Mouse (Mus musculus) 416B (cell line): ENCODE measurements around the gene Hsd11b1.

ENCODE experiments used
- DNase-seq: peaks from one replicate; pipeline ENCODE4 v3.0.0; 2011; ENCODE audit warnings: low read depth

Hsd11b1 gene

GRCm38 (mm10) chr1:193243571-193244193 lies 20.2 kb downstream of the Hsd11b1 start:
- DNase-seq: no peak

GRCm38 (mm10) chr1:193242863-193243262 lies 21.0 kb downstream of the Hsd11b1 start:
- peak; percentile 41 for DNase-seq

DNA sequence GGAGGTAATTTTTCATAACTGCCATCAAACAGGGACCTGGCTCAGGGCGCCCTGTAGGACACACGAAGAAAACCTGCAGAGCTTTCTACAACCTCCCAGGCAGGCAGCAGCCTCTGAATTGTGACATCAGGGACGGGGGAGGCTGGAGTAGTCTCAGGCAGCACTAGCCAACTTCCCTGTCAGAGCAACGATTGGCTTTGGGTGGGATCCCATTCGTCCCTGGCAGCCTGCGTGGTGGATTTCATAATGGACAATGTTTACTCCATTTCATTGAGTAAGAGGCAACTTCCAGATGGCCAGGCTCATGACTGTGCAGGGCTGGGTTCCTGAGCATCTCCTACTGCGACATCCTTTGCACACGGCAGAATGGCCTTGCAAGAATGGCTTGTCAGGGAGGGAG lies 21.6 kb downstream of the Hsd11b1 start:
- peak; percentile 80 for DNase-seq

GRCm38 (mm10) chr1:193241436-193241835 lies 22.4 kb downstream of the Hsd11b1 start:
- DNase-seq: no peak

DNA sequence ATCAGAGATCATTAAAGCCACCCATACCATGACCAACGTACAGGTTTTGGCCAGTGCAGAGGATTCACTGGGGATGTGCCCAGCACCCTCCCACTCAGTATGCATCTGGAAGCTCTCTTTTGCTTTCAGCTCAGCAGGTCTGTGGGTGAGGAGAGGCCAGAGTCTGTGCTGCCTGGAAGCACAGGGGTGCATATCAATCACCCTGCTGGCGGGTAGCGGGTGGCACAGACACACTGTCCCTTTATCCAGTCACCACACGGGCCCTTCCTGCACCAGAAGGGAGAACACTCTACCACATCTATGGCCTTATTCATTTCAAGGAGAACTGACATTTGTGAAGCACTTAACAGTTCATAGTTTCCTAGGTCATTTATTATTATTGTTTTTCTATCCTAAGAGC lies 25.4 kb downstream of the Hsd11b1 start:
- DNase-seq: no peak

- DNase-seq: no peak
These were observed 28.9 kb downstream of the Hsd11b1 start for GRCm38 (mm10) chr1:193234930-193235329.

- no peak for DNase-seq
These were observed 29.7 kb downstream of the Hsd11b1 start for GRCm38 (mm10) chr1:193234130-193234645.

- DNase-seq: no peak
These were observed 31.1 kb downstream of the Hsd11b1 start for GRCm38 (mm10) chr1:193232732-193233131.

GRCm38 (mm10) chr1:193230935-193231334 lies 32.9 kb downstream of the Hsd11b1 start:
- peak; percentile 59 for DNase-seq

GRCm38 (mm10) chr1:193230531-193230930 lies 33.3 kb downstream of the Hsd11b1 start:
- no peak for DNase-seq

DNA sequence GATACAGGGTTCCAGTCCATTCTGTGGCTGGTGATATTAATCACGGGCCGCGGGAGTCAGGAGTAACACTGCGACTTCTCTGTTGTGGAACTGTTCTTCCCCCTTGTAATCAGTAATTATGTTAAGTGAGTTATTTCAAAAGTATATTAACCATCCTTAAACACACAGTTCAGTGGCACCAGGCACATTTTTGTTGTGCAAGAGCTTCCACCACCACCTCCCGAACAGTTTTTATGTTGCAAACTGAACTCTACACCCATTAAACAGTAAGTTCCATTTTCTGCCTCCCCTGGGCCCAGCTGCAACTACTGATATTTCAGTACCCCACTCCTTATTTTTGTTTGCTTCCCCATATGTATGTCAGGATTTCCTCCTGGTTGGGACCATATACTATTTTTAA lies 34.3 kb downstream of the Hsd11b1 start:
- peak; percentile 42 for DNase-seq

DNA sequence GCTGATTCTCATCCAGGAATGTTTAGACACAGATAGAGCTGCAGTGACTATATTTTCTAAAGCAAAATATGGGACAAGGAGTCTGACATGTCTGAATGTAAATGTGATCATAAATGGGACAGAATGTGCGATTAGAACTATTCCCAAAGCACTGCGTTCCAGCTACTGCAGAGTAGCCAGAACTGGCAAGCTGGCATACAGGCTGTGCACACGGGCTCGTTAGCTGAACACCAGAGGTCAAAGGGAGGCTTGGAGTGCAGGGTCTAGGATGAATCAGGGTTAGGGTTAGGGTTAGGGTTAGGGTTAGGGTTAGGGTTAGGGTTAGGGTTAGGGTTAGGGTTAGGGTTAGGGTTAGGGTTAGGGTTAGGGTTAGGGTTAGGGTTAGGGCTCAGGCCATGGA lies 36.3 kb downstream of the Hsd11b1 start:
- no peak for DNase-seq

DNA sequence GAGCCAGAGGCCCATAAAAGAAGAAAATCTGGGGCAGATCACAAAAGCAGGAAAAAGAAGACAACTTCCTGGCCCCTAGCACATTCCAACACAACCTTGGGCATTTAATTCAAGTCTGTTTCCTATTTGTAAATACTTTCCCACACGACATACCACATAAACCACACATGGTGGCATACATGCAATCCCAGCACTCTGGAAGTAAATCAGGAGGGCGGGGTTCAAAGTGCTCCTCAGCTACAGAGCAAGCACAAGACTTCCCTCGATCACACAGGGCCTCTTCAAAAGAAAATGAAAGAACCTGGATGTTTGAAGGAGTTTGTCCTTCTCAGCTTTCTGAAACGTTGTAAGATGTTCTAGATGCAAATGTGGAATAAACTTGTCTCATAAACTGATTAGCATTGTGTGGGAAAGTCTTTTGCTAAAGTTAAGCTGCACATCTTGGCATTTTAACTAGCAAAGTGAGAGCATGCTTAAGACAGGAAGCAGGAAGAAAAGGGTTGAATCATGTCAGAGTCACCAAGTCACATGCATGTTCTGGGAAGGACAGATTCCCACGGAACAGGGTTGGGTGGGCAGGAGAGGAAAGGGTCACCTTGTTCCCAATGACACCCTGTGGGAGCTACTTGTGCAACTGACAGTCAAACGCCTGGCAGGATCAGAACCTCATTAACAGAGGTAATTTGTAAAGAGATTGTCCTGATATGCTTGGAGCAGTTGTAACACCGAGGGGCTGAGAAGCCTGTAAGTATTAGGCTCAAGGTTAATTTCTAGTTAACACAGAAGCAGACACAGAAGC lies 37.0 kb downstream of the Hsd11b1 start:
- DNase-seq: peak; percentile 21

- no peak for DNase-seq
These were observed 37.8 kb downstream of the Hsd11b1 start for GRCm38 (mm10) chr1:193226114-193226513.

- DNase-seq: no peak
These were observed 38.3 kb downstream of the Hsd11b1 start for GRCm38 (mm10) chr1:193225531-193225930.

DNA sequence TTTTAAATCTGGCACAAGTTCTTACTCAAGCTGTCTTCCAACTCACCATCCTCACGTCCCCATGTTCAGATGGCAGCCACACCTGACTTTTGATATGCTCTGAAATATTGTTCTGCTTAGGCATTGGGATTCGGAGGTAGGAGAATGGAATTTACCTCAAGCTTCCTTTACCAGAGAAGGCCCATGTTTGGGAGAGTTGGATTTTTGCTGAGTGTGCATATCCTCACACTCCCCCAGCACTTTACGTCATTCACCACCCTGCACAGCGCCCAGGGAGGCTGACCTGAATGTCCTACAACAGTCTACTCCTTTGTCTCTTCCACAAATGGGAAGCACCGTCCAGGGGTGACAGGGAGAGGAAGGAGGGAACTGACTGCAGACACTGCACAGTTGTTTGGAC lies 43.5 kb downstream of the Hsd11b1 start:
- DNase-seq: no peak

- DNase-seq: no peak
These were observed 47.9 kb downstream of the Hsd11b1 start for GRCm38 (mm10) chr1:193216000-193216399.

DNA sequence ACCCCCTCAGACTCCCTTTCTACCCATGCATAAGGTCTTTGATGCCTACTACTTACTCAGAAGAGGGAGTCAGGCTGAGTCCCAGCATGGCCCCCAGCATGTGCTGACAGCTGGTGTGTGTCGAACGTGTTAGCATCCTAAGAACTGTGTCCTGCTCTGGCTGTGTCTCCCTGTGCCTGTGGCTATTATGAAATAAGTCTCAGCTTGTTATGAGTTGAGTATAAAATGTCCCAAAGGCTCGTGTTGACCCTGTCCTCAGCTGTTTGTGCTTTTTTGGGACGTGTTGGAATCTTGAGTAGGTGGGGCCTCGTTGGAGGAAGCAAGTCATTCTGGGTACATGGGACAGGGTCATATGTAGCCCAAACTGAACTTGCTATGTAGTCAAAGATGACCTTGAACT lies 49.8 kb downstream of the Hsd11b1 start:
- no peak for DNase-seq

DNA sequence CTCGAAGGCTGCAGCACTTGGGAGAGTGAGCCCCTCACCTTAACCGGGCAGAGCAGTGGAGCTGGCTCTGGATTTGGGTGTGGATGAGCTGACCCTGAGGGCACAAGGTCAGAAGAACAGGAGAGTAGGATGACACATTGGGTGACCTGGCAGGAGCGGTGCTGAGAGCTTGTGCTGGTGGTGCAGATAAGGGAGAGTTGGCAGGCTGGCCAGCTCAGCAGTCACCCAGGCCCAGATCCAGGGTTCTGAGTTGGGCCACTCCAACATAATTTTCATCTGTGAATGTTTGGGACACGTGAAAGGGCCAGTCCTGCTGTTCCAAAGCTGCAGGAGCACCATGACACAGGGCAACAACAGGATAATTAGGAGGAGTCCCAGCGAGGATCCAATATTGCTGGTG lies 52.5 kb downstream of the Hsd11b1 start:
- no peak for DNase-seq

DNA sequence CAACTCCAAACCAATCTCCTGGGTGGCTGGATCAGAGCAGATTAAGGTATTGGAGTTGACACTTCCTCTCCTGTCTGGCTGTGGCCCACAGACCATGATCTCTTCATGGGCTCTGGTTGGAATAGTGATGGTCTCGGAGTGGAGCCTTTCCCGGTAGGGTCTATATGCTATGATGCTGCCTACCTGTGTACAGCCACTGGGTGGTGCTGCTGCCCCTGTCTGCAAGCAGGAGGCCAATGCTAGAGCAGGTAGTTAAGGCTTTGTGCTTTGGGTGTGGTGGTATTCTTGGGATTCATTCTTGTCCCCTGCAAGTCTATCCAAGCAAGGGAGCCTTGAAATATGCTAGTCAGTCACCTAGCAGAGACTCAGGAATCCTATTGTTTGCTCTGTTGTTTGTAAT lies 55.7 kb downstream of the Hsd11b1 start:
- peak; percentile 84 for DNase-seq

DNA sequence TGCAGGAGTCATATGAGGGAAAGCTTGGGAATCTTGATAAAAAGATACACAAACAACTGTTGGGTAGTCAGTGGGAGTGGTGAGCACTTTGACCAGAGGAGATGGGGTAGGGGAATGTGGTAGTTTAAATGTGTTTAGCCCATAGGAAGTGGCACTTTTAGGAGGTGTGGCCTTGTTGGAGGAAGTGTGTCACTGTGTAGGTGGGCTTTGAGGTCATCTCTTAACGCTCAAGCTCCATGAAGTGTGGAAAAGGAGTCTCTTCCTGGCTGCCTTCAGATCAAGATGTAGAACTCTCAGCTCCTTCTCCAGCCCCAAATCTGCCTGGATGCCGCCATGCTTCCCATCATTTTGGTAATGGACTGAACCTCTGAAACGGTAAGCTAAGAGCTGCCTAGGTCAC lies 56.4 kb downstream of the Hsd11b1 start, which contains the start of gene Lamb3:
Gene Lamb3, plus strand, starts transcription at position 197 of the 400 bp plus-strand sequence.
- DNase-seq: peak; percentile 72

DNA sequence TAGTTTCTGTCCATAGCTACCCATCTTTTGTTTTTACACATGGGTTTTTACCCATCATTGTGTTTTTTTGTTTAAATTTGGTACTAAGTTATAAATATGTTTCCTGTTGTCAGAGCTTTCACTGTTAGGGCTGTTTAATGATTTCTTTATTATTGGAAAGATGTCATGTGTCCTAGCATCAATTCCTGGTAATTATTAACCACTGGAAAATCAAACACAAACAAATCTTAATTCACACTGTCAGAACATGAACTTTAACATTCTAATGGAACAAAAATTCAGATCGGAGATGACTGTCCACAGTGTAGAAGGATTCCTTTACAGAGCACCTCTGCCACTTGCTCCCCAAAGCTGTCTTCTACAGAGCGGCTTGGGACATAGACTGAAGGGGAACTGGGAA lies 58.4 kb downstream of the Hsd11b1 start:
- no peak for DNase-seq

DNA sequence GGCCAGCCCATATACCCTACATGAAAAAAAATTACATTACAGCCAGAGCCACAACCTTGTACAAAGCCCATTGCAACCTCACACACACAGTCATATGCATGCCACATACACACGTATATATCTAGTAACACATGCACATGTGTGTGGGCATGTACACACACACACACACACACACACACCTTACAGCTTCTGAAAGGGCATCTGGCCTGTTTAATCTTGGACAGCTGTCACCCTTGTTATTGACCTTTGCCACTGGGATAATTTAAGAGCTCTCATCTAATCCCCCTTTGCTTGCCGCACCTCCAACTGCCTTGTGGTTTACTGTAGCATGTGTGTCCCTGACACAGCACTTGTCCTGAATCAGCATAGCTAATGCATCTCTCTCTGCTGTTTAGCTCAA lies 60.1 kb downstream of the Hsd11b1 start:
- no peak for DNase-seq
